Mouse (Mus musculus): ENCODE measurements at regions not wholly inside any gene's neighbourhood (a gene's known extent, or its start where the extent isn't known, plus 50 kb on each side); places are given as distances from the start of the nearest gene placed in this dataset.

- TF ChIP-seq POLR2A (IDR thresholded peaks at IDR 0.05; ENCODE audit: extremely low read depth, insufficient read depth, low read length): no peak
- TF ChIP-seq CTCF (IDR thresholded peaks at IDR 0.05; ENCODE audit: extremely low read depth, insufficient read depth, low read length): no peak
Observed at GRCm38 (mm10) chr15:93004551-93004950, 270.4 kb downstream of the Gxylt1 start.
